Mouse (Mus musculus): Measurements from ENCODE around the gene Unc13a. TPM values are rescaled to one million over a fixed set of nuclear protein-coding genes. Genes with fewer than 3 reads are reported as not detected.

Gene Unc13a
- polyA plus RNA-seq, 1 experiment from 2014 or later: 16.6 TPM

DNA sequence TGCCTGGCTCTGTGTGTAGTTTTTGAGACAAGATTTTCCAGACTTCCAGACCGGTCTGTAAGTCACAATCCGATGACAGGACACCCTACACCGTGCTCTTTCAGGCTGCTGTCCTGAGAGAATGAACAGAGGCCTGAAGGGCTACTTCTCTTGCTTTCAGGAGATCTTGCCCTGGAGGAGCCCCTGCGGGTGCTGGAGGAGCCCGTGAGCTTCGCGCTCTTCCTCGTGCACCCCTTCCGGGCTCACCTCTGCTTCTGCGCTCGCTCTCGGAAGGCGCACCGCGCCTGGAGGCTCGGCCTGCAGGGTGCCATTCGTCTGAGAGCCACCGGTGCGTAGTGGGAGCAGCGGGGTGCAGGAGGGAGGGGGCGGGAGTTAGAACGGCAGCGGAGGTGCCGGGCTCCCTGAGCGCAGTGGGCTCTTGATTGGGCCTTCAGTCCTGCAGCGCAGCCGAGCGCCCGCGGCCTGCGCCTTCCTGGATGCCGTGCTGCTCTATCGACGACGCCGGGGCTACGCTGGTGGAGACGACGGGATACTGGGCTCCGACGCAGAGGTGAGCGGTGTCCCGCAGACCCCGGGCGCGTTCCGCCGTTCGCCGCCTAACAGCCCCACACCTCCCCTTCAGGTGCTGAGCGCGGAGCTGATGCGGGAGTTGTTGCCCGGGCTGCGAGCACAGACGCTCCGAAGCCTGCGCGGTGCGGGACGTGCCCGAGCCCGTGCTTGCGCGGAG, 69.5 kb downstream of the Unc13a start:
- ATAC-seq (ENCODE audit: low read depth): peak; percentile 55
- Histone ChIP-seq H3K36me3 (peaks cover 15% of the 10 kb centered on the region), H3K27ac (replicated peaks) (0 out of 2 replicates have a peak overlapping the region, but pooled peaks have one; percentile 46), H3K4me2 (peak overlapping the region; percentile 57), H3K4me1 (replicated peaks) (peaks cover 16% of the 10 kb centered on the region), H3K27me3 (peaks cover 51% of the 10 kb centered on the region), H3K9ac (peak overlapping the region; percentile 67), H3K4me3 (peak overlapping the region; percentile 38), H3K9me3 (no peaks in the 10 kb centered on the region)
- 3% methylated on average over 63 of the region's 65 CpGs for WGBS

DNA sequence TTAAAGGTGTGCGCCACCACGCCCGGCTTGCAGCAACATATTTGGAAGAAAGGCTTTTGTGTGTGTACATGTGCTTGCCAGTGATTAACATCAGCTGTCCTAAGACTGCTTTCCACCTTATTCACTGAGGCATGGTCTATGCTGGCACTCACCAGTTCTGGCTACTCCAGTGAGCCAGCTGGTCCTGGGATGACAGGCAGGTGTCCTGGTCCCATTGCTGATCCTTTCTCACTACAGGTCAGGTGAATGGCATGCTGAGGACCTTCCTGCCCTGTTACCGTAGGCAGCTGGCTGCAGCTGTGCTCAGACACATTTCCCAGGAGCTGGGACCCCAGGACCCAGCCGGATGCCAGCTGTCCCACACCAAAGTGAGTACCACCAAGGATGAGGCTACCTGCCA, 72.7 kb downstream of the Unc13a start:
- peaks cover 31% of the 10 kb centered on the region for H3K4me1 ChIP-seq (replicated peaks)
- peaks cover 21% of the 10 kb centered on the region for H3K36me3 ChIP-seq
- ATAC-seq (ENCODE audit: low read depth): no peak
- no peaks in the 10 kb centered on the region for H3K9me3 ChIP-seq
- H3K27ac ChIP-seq (replicated peaks): no peak overlapping the region
- H3K4me3 ChIP-seq: no peak overlapping the region
- H3K27me3 ChIP-seq: peaks cover 45% of the 10 kb centered on the region
- H3K4me2 ChIP-seq: no peak overlapping the region
- WGBS: 91% methylated on average over 5 of the region's 5 CpGs
- H3K9ac ChIP-seq: no peak overlapping the region

DNA sequence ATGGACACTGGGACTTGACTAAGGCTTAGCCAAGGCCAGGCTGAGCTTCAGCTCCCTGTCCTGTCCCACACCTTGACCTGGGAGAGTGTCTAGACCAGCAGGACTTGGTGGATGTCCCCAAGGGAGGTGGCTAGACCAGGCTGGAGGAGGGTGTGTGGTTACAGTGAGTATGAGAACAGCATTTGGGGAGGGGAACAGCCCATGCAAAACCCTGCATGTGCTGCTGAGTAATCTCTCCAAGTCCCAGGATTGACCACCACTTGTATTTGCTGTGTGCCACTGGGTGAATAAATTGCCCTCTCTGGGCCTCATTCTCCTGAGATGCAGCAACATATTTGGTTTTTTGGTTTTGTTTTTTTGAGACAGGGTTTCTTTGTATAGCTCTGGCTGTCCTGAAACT, 73.2 kb downstream of the Unc13a start:
- H3K4me1 ChIP-seq (replicated peaks): peaks cover 36% of the 10 kb centered on the region
- peaks cover 21% of the 10 kb centered on the region for H3K36me3 ChIP-seq
- no peak overlapping the region for H3K27ac ChIP-seq (replicated peaks)
- no peak for ATAC-seq (ENCODE audit: low read depth)
- H3K9ac ChIP-seq: no peak overlapping the region
- no peaks in the 10 kb centered on the region for H3K9me3 ChIP-seq
- H3K27me3 ChIP-seq: peaks cover 41% of the 10 kb centered on the region
- H3K4me3 ChIP-seq: no peak overlapping the region
- H3K4me2 ChIP-seq: no peak overlapping the region

DNA sequence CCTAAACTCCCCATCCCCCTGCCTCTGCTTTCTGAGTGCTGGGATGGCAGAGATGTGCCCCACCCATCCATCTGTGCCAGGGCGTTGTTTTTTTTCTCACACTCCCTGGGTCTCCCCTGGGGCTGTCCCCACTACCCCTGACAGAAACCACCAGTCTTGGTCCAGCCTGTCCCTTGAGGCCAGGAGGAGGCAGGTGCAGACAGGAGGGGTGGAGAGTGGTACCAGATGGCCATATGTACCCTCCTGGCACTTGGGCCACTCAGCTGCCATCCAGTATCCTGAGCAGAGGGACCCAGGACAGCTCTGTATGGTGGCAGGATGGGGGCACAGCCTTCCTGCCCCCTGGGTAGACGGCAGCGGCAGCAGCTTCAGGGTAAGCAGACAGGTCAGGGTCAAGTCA, 74.1 kb downstream of the Unc13a start, which contains the start of gene Fam129c:
Fam129c (plus strand) TSS at position 198 of the 400 bp plus-strand sequence.
- Histone ChIP-seq H3K4me2 (no peak within 1 kb of the TSS), H3K9me3 (no peaks in the 10 kb centered on the region), H3K4me3 (no peak within 1 kb of the TSS), H3K4me1 (replicated peaks) (peaks cover 36% of the 10 kb centered on the region), H3K9ac (peak within 1 kb of the TSS; percentile 41; the same call in 1 of the 2 replicates), H3K27ac (replicated peaks) (no peak within 1 kb of the TSS), H3K27me3 (peaks cover 31% of the 10 kb centered on the region), H3K36me3 (peaks cover 21% of the 10 kb centered on the region)
- ATAC-seq (ENCODE audit: low read depth): no peak
- WGBS: 65% methylated on average over 3 of the region's 3 CpGs

DNA sequence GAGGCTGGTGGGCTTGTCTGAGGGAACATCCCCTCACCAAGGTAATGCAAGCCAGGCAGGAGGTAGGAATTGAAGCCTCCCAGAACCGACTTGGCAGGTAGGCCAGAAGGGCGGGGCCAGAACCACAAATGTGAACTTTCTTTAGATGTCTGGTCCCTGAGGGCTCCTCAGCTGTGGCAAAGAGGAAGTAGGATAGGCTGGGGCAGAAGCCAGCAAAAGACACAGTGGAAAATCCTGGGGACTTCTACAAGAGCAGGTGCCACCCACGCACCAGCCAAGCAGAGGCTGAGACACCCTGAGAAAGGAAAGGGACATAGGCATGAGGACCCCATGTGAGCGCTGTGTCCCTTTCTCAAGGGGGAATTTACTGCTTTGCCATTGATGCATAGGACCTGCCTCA, 74.8 kb downstream of the Unc13a start:
- Histone ChIP-seq H3K9ac (no peak overlapping the region), H3K27ac (replicated peaks) (no peak overlapping the region), H3K4me2 (no peak overlapping the region), H3K9me3 (no peaks in the 10 kb centered on the region), H3K27me3 (peaks cover 25% of the 10 kb centered on the region), H3K36me3 (peaks cover 21% of the 10 kb centered on the region), H3K4me3 (no peak overlapping the region), H3K4me1 (replicated peaks) (peaks cover 30% of the 10 kb centered on the region)
- 82% methylated on average over 4 of the region's 4 CpGs for WGBS
- no peak for ATAC-seq (ENCODE audit: low read depth)

DNA sequence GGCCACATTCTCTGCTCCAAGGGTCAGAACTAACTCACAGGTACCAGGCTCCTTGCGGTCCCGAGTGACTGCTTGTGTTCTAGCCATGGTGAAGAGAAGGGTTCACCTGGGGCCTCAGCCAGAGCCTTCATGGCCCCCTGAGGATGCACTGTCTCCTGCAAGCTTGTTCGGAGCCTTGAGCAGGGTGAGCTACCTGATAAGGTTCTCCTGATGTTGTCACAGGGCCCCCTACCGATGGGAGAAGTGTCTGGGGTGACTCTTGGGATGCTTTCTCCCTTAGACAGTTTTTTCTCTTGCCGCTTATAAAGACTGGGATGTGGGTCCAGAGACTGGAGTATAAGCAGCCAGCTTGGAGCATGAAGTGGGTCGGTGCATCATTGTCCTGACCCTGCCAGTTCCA, 75.2 kb downstream of the Unc13a start:
- peaks cover 30% of the 10 kb centered on the region for H3K4me1 ChIP-seq (replicated peaks)
- H3K9ac ChIP-seq: 0 out of 2 replicates have a peak overlapping the region, but pooled peaks have one; percentile 41
- H3K27me3 ChIP-seq: peaks cover 21% of the 10 kb centered on the region
- WGBS: 50% methylated on average over 6 of the region's 6 CpGs
- H3K4me3 ChIP-seq: no peak overlapping the region
- H3K36me3 ChIP-seq: peaks cover 21% of the 10 kb centered on the region
- H3K4me2 ChIP-seq: no peak overlapping the region
- H3K9me3 ChIP-seq: no peaks in the 10 kb centered on the region
- H3K27ac ChIP-seq (replicated peaks): no peak overlapping the region
- no peak for ATAC-seq (ENCODE audit: low read depth)

DNA sequence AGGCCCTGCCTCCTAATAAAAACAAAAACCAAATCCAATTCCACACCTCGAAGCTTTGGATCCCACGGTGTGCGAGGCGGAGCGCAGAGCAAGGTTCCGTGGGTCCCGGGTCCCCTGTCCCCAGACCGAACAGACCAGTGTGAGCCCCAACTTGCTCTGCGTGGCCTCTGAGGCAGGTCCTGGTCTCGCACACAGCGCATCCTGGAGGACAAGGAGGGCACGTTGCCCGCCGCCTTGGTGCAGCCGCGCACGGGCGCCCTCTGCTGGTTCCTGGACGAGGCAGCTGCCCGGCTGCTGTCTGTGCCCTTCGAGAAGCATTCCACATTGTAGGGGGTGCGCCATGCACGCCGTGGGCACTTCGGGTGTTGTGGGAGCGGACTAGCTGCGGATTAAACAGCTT, 75.7 kb downstream of the Unc13a start:
- WGBS: 7% methylated on average over 27 of the region's 27 CpGs
- no peak overlapping the region for H3K4me3 ChIP-seq
- peaks cover 36% of the 10 kb centered on the region for H3K4me1 ChIP-seq (replicated peaks)
- H3K27ac ChIP-seq (replicated peaks): no peak overlapping the region
- H3K9me3 ChIP-seq: no peaks in the 10 kb centered on the region
- 0 out of 2 replicates have a peak overlapping the region, but pooled peaks have one; percentile 6 for H3K4me2 ChIP-seq
- H3K36me3 ChIP-seq: peaks cover 21% of the 10 kb centered on the region
- H3K27me3 ChIP-seq: peaks cover 16% of the 10 kb centered on the region
- H3K9ac ChIP-seq: 0 out of 2 replicates have a peak overlapping the region, but pooled peaks have one; percentile 41
- peak; percentile 1; the same call in 1 of the 2 replicates for ATAC-seq (ENCODE audit: low read depth)

DNA sequence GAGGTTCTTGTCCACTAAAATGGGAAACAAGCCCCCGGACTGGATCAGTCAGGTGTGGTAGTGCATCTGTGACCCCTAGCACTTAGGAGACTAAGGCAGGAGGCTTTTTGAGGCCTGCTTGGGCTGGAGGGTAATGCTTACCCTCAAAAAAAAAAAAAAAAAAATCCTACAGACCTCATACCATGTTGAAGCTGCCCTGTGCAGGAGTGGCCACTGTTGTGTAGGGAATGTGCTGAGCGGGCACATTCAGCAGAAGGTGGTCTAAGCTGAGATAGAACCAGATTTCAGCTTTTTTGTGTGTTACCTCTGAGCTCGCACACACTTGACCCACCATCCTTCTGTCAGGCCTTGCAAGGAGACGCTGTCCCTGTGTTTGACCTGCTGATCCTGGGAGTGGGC, 77.2 kb downstream of the Unc13a start:
- peaks cover 11% of the 10 kb centered on the region for H3K36me3 ChIP-seq
- no peak overlapping the region for H3K4me2 ChIP-seq
- no peaks in the 10 kb centered on the region for H3K9me3 ChIP-seq
- peaks cover under 1% of the 10 kb centered on the region; the same call in 1 of the 2 replicates for H3K27me3 ChIP-seq
- peaks cover 41% of the 10 kb centered on the region for H3K4me1 ChIP-seq (replicated peaks)
- no peak for ATAC-seq (ENCODE audit: low read depth)
- 96% methylated on average over 4 of the region's 4 CpGs for WGBS
- H3K27ac ChIP-seq (replicated peaks): no peak overlapping the region
- H3K4me3 ChIP-seq: no peak overlapping the region
- H3K9ac ChIP-seq: no peak overlapping the region

DNA sequence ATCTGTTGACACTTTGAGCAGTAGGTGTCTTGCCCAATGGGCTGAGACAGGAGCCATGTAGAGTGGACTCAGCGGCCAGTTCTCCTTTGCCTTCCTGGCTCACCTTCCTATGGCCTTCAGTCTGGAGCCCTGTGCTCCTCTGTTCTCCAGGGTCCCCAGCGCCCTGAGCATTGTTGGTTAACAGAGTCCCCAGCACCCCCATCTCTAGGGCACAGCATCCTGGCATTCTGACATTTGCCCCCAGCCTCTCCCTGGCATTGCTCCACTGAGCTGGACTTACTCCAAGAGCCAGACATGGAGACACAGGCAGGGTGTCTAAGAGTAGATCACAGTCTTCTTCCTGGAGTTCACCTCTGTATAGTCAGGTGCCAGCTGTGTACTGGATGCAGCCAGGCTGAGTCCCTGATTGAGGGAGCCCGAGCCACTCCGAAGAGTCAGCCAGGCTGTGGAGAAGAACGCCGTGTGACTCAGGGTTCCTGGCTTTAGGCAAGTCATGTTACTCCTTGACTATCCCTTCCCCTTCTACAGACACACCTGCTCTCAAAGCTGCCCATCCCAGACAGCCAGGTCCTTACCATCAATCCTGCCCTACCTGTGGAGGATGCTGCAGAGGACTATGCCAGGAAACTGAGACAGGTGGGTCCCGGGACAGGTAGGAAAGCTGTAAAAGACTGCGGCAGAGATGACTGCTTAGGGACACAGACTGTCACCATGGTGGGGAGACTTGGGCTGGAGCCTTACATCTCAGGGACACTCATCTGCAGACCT, 77.8 kb downstream of the Unc13a start:
- Histone ChIP-seq H3K4me1 (replicated peaks) (peaks cover 41% of the 10 kb centered on the region), H3K9ac (peak overlapping the region; percentile 27; the same call in 1 of the 2 replicates), H3K27me3 (no peaks in the 10 kb centered on the region), H3K9me3 (no peaks in the 10 kb centered on the region), H3K4me2 (peak overlapping the region; percentile 92), H3K4me3 (no peak overlapping the region), H3K27ac (replicated peaks) (no peak overlapping the region), H3K36me3 (peaks cover 6% of the 10 kb centered on the region)
- no peak for ATAC-seq (ENCODE audit: low read depth)
- 95% methylated on average over 8 of the region's 8 CpGs for WGBS

DNA sequence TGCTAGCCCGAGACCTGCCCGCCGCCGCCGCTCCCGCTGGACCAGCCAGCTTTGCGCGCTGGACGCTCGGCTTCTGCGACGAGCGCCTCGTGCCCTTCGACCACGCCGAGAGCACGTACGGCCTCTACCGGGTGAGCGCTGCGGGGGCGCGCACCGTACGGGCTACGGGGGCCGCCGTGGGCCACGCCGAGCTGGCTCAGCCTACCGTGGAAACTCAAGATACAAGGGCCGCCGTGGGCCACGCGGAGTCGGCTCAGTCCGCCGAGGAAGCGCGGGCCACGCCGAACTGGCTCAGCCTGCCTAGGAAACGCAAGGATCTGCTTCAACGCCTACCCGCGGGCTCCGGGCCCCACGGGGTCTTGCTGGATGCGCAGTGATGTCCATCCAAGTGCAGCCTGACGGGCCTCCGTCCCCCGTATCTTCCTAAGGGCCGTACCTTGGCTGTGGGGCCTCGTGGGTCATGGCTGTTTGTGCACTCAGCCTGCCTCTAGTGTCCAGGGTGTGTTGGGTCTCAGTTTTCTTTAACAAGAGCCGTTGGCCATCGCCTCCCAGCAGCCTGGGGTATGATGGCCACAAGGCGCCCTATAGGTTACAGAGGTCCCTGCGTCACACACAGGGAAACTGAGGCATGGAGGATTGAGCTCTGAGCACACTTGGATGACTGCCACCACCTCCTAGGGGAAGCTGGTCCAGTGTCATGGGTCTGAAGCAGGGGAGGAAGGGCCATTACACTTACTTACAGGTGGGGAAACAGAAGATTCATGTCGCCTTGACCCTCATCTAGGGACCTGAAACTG, 79.0 kb downstream of the Unc13a start:
- ATAC-seq (ENCODE audit: low read depth): peak; percentile 72
- H3K27ac ChIP-seq (replicated peaks): peak overlapping the region; percentile 98
- peaks cover 41% of the 10 kb centered on the region for H3K4me1 ChIP-seq (replicated peaks)
- H3K9me3 ChIP-seq: no peaks in the 10 kb centered on the region
- 5% methylated on average over 59 of the region's 60 CpGs for WGBS
- peak overlapping the region; percentile 68 for H3K4me3 ChIP-seq
- no peaks in the 10 kb centered on the region for H3K27me3 ChIP-seq
- peak overlapping the region; percentile 92 for H3K4me2 ChIP-seq
- H3K9ac ChIP-seq: peak overlapping the region; percentile 92
- H3K36me3 ChIP-seq: peaks cover 6% of the 10 kb centered on the region

DNA sequence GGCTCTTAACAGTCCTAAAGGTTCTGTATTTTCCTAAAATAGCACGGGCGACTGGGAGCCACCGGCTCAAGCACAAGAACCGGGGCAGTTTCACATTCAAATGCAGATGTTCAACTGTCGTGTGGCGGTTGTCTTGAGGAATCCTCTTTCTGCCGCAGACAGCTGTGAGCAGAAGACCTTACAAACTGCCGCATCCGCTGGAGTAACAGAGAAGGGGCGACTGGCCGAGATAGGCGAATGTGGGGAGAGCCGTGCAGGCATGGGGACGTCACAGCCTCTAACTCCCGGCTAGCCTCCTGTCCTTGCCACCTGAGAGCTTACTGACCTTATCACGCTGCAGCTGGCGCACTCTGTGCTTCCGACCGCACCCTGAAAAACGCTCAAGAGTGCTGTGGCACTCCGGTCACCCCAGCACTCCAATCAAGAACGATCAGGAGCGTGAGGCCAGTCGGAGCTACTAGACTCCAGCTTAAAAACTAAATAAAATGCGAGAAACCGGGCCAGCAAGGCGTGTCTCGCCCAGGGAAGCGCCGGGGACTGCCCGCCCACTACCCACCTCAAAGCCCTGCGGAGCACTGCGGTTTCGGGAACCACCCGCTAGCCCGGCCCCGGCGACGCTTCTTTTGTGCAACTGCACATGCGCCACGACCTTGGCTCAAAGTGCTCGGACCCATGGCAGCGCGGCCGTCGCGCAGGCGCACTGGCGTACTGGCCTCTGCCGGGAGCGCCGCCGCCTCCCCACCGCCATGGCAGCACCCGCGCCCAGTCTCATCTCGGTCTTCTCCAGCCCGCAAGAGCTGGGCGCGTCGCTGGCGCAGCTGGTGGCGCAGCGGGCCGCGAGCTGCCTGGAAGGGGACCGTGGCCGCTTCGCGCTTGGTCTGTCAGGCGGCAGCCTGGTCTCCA, 79.8 kb downstream of the Unc13a start, which contains the start of gene Pgls:
Pgls (plus strand) TSS at position 706 of the 903 bp plus-strand sequence.
- Histone ChIP-seq H3K4me2 (peak within 1 kb of the TSS; percentile 92), H3K9ac (peak within 1 kb of the TSS; percentile 92), H3K4me3 (peak within 1 kb of the TSS; percentile 68), H3K27ac (replicated peaks) (peak within 1 kb of the TSS; percentile 98), H3K4me1 (replicated peaks) (peaks cover 41% of the 10 kb centered on the region), H3K27me3 (no peaks in the 10 kb centered on the region), H3K9me3 (no peaks in the 10 kb centered on the region), H3K36me3 (peaks cover 13% of the 10 kb centered on the region)
- WGBS: under 1% methylated on average over 71 of the region's 71 CpGs
- ATAC-seq (ENCODE audit: low read depth): peak; percentile 89

Measured in neural tube, embryonic 13.5 days (tissue).